Mouse (Mus musculus) retina, adult 2 months (tissue): Measurements from ENCODE around the gene Ttyh2.

Source experiments
- DNase-seq: peaks from one replicate; pipeline ENCODE4 v3.0.0-alpha.2; 2012; ENCODE audit warnings: low read depth, low spot score

The Ttyh2 gene

DNA sequence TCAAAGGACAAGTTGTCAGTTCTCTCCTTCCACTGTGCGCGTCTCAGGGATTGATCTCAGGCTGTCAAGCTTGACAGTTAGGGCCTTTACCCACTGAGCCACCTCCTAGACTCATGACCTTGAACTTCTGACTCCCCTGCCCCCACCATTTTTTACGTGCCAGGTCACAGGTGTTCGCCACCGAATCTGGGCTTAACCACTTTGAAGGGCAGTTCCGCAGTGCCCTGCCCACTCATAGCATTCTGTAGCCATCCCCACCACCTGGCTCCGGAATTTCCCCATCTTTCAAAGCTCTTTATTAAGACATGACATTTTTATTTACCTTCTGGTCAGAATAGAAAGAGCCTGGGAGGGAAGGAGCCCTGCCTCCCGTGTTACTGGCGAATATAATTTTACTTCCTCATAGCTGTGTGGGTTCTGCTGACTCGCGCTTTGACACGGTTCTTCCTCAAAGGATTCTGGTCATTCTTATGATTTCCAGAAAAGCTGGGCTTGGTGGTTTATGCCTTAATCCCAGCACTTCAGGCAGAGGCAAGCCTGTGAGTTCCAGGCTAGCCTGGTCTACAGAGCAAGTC is 72.4 kb downstream of the Ttyh2 start:
- no peak for DNase-seq

DNA sequence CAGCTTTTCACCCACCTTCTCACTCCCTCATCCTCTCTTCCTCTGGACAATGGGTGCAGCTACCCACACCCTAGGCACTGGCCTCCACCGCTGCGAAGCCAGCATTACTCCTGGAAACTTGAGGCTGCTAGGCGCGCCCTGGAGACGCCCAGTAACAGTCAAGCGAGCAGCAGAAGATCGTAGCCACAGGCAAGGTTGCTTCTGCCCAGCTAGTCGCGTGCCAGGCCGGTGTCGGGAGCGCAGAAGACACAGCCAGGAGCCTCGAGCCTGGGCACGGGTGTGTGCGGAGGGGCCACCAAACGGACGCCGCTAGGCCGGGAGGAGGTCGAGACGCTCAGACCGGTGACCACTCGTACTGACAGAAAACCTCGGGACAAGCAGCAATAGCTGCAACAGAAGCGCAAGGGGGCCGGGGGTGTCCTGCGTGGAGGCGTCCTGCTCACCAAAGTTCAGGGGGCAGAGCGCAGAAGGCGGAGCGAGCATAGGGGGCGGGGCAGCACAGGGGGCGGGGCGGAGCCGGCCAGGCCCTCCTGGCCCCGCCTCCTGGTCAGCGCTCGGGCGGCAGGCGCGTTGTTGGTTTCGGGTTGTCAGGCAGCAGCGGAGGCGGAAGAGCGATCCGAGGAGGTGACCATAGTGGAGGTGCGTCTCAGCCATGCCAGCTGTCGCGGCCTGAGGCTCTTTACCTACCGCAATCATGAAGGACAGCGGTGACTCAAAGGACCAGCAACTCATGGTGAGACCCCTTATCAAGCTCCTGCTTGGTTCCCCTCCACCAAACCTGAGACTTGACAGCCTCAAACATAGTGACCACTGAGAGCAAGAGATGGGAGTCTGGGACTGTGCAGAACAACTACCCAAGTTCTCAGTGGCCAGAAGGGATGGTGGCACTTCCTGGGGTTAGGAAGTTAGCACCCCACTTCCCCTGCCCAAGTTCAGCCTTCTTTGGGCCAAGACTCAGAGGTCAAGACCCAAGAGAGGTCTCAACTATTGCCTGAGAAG is 89.9 kb downstream of the Ttyh2 start, which contains the start of gene Kif19a:
Kif19a (plus strand) TSS at position 569 of the 999 bp plus-strand sequence.
- no peak for DNase-seq

DNA sequence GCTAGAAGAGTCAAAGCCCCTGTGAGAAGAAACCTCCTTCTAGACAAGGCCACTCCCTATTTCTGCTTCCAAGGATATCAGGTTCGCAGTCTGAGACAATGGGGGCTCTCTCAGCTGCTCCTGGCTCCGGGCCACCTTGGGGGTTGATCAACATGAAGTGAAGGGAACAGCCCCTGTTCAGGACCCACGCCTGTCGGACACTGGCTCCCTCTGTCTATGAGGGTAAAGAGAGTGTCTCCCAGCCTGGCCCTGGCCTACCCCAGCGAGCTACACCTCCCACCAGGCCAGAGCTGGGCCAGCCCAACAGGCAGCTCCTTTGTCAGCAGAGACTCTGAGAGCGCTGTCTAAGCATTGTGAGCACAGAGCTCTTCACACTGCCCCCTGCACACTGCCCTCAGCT is 94.7 kb downstream of the Ttyh2 start:
- no peak for DNase-seq
